Mouse (Mus musculus): Measurements from ENCODE around the gene Tnpo3. TPM values are rescaled to one million over a fixed set of nuclear protein-coding genes. Genes with fewer than 3 reads are reported as not detected.

Gene Tnpo3
- 29.4 and 30.3 TPM in 2 replicates for polyA plus RNA-seq (2015; fragmentation: Nextera tagmentation; extraction: Ambion mirVana)

DNA sequence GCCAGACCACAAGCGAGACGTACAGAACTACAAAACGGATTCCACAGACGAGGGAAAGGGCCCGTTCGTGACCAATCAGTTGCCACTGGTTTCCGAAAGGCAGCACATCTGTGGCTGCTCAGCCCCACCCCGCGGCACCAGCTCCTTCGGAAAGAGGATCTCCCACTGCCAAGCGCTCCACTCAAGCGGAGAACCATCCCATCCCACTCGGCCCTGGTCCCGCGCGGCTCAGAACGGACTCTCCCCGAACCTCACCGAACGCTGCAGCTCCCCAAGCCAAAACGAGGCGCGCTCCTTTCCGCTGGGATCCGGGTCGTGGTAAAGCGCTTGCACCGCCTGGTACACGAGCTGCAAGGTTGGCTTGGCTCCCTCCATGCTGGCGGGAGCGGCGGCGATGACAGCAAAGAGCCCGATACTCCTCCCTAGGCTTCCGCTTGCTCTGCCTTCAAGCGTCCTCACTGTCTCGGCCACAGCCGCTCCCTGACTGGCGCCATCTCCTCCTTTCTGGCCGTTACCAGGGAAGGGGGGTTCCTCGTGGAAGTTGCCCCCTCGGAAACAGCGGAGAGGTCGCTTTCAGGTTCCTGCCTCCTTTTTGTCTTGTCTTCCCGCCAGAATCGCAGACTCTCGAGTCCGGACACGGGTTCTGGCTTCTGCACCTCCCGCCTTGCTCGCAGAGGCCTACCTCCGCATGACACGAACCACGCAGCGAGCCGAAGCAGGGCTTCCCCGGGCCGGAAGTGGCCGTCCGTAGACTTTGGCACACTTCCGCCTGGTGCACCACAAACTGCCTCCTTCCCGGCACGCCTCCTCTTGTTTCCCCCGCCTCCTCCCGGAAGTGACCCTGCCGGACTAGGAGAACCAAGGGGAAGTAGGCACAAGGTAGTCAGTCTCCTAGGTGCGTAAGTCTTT, at the start of gene Tnpo3:
Gene Tnpo3, minus strand, starts transcription at position 777 of the 909 bp plus-strand sequence.

DNA sequence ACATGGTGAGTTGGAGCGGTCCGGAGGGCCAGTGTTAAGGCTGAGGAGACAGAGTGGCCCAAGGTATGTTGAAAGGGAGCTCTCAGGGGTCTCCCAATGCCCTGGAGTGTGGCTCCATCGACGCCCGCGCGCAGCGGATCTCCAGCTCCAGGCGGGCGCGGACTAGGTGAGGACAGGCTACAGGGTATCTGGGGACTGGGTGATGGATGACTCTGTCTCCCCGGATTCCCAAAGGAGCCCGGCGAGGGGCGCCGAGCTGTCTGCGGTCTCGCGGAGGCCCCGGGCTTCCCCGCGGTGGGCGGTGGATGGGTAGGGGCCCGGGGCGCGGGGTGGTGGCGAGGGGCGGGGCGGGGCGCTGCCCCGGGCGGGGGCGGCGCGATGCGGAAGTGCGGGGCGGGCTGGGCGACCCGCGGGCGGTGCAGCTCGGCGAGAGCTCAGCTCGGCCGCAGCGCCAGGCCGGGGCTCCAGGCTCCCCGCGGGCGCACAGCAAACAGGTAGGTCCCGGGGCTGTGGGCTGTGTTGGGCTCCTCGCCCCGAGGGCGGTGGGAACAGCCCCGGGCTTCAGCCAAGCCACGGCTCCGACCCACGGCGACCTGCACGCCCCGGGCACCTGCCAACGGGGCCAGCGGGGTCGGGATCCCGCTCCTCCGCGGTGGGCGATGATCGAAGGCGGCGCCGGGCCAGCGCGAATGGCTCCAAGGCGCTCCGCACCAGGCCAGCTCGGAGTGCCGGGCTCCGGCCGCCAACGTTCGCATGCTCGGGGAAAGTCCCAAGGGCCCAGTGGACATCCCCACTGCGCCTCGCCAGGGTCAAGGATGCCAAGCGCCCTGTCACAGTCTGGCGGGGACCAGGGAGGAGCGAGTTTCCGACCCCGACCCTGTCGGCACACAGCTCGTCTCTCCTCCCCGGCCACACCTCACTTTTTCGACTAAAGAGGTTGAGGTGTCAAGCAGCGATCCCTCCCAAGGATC, 83.1 kb downstream of the Tnpo3 start, which contains the start of gene Irf5:
Gene Irf5, plus strand, starts transcription at position 345 of the 971 bp plus-strand sequence.

DNA sequence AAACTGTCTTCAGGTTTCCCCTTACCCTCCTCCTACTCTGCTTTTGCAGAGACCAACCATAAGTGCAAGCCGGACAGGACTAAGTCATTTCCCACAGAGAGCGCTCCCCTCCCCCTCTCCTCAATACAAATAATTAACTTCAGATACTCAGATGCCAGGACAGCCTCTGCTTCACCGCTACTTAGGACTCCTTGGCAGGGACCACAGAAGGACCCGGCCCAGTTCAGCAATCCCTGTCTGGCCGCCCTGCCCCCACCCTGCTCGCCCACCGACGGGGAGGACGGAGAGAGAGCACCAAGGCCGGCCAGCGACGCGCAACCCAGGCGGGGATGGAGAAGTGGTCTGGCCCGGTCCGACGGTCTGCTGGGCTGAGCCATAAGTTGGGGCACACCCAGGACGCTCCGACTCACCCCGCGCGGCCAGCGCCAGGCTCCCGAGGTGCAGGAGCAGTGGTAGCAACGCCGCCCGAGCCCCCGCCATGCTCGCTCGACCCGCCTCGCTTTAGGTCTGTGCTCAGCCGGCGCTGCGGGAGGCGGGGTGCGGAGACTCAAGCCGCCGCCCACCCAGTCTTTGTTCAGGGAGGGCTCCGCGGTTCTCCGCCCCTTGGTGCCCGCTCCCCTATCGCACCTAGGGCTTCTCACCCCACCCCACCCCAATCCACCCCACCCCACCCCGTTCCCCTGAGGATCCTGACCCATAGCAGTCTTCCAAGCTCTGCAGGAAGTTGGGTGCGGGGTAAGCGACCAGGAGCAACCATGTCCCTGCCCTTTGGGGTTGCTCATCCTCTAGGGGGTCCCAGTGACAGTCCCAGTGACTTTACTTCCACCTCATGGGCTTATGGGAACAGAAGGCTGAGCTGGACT, 102.0 kb downstream of the Tnpo3 start, which contains the start of gene Kcp:
Gene Kcp, minus strand, starts transcription at position 506 of the 863 bp plus-strand sequence.

Other genes with a start within 250 kb of the Tnpo3 start
- gene Opn1sw, start 221.4 kb downstream of the Tnpo3 start, polyA plus RNA-seq (2015; fragmentation: Nextera tagmentation; extraction: Ambion mirVana): 1.1 and 1.2 TPM in 2 replicates
- gene Ccdc136, start 213.6 kb downstream of the Tnpo3 start, polyA plus RNA-seq (2015; fragmentation: Nextera tagmentation; extraction: Ambion mirVana): 15.9 and 16.1 TPM in 2 replicates
- gene Flnc, start 176.6 kb downstream of the Tnpo3 start, polyA plus RNA-seq (2015; fragmentation: Nextera tagmentation; extraction: Ambion mirVana): 51.6 and 74.2 TPM in 2 replicates
- gene Atp6v1f, start 142.2 kb downstream of the Tnpo3 start, polyA plus RNA-seq (2015; fragmentation: Nextera tagmentation; extraction: Ambion mirVana): 142 and 145 TPM in 2 replicates
- gene Atp6v1fnb, start 138.4 kb downstream of the Tnpo3 start, polyA plus RNA-seq (2015; fragmentation: Nextera tagmentation; extraction: Ambion mirVana): not detected in 2 replicates
- gene Kcp, start 101.9 kb downstream of the Tnpo3 start, polyA plus RNA-seq (2015; fragmentation: Nextera tagmentation; extraction: Ambion mirVana): 6.4 and 8.1 TPM in 2 replicates
- gene Irf5, start 83.3 kb downstream of the Tnpo3 start, polyA plus RNA-seq (2015; fragmentation: Nextera tagmentation; extraction: Ambion mirVana): 3.0 and 4.6 TPM in 2 replicates
- gene Tspan33, start 84.3 kb upstream of the Tnpo3 start, polyA plus RNA-seq (2015; fragmentation: Nextera tagmentation; extraction: Ambion mirVana): 4.2 and 4.6 TPM in 2 replicates
- gene Smo, start 125.6 kb upstream of the Tnpo3 start, polyA plus RNA-seq (2015; fragmentation: Nextera tagmentation; extraction: Ambion mirVana): 10.8 and 13.4 TPM in 2 replicates
- gene Ahcyl2, start 158.1 kb upstream of the Tnpo3 start, polyA plus RNA-seq (2015; fragmentation: Nextera tagmentation; extraction: Ambion mirVana): 2.7 and 3.9 TPM in 2 replicates